Mouse (Mus musculus) MEL (cell line): ENCODE measurements around the gene Cacna1h.

Source experiments
- CTCF ChIP-seq, 3 experiments: IDR thresholded peaks in 2 of 3; conservative IDR thresholded peaks in 1 of 3; 2 replicates each; pipeline ENCODE4 v1.5.1; 2011 to 2012; ENCODE audit warnings: low read length in 3 of 3, low read depth in 2 of 3, mild to moderate bottlenecking in 2 of 3, improper control_type of control experiment in 1 of 3, inconsistent platforms in 1 of 3, mixed read lengths in 1 of 3, moderate library complexity in 1 of 3; ENCODE audit not compliant: control insufficient read depth in 1 of 3, insufficient read depth in 1 of 3, poor library complexity in 1 of 3, severe bottlenecking in 1 of 3
- KAT2A ChIP-seq: conservative IDR thresholded peaks from 2 replicates; pipeline ENCODE4 v1.6.1; 2012; ENCODE audit warnings: low read depth, low read length, improper control_type of control experiment, inconsistent platforms
- MAX ChIP-seq: IDR thresholded peaks from 2 replicates; pipeline ENCODE4 v1.6.1; 2011; ENCODE audit warnings: low read length, improper control_type of control experiment
- POLR2A ChIP-seq, 2 experiments: IDR thresholded peaks; 2 replicates each; pipeline ENCODE4 v1.6.1; 2011 to 2012; ENCODE audit warnings: low read length in 2 of 2, mild to moderate bottlenecking in 2 of 2, control low read depth in 1 of 2, improper control_type of control experiment in 1 of 2, low read depth in 1 of 2, moderate library complexity in 1 of 2; ENCODE audit not compliant: control insufficient read depth in 1 of 2, insufficient read depth in 1 of 2, poor library complexity in 1 of 2
- RAD21 ChIP-seq: IDR thresholded peaks from 2 replicates; pipeline ENCODE4 v1.6.1; 2011; ENCODE audit warnings: mild to moderate bottlenecking, low read depth, low read length, improper control_type of control experiment
- TCF12 ChIP-seq: IDR thresholded peaks from 2 replicates; pipeline ENCODE4 v1.6.1; 2014; ENCODE audit warnings: low read depth, mild to moderate bottlenecking, inconsistent platforms, low read length, improper control_type of control experiment, moderate library complexity

GRCm38 (mm10) chr17:25462236-25462875 is 28.8 kb upstream of the Cacna1h start:
- no peak for TF ChIP-seq MAX
- no peak for TF ChIP-seq TCF12
- no peak for TF ChIP-seq POLR2A (IDR thresholded peaks at IDR 0.05; ENCODE audit: control insufficient read depth in 1 of 2, insufficient read depth in 1 of 2, low read depth in 1 of 2, low read length in 2 of 2, poor library complexity in 1 of 2)
- TF ChIP-seq CTCF (IDR thresholded peaks at IDR 0.05 in 2 of 3, conservative IDR thresholded peaks at IDR 0.05 in 1 of 3; ENCODE audit: control insufficient read depth in 1 of 3, insufficient read depth in 1 of 3, low read depth in 2 of 3, low read length in 3 of 3, poor library complexity in 1 of 3, severe bottlenecking in 1 of 3): no peak
- no peak for TF ChIP-seq KAT2A
- TF ChIP-seq RAD21: no peak
